ENCODE assay signal across 25 mouse cellular contexts in genomic region chr5:120468830-120469229, GRCm38 (mm10). TPM values are rescaled to one million over a fixed set of nuclear protein-coding genes. Genes with fewer than 3 reads are reported as not detected.
"Had no signal": no experiment of that assay in that cellular context is flagged by ENCODE, and none has a peak within 500 bp of the region (broad histone marks: within the 10 kb centered on the region; RNA-seq: fewer than 3 reads in every experiment).

No protein-coding gene starts in this region.

- H3K27ac ChIP-seq: liver, embryonic 14.5 days; lung, embryonic 15.5 days; macrophage; midbrain, embryonic 13.5 days; midbrain, embryonic 15.5 days; neural tube, embryonic 12.5 days; stomach, embryonic 15.5 days; stomach, postnatal 0 days had no signal

- H3K9ac ChIP-seq: liver, embryonic 14.5 days; lung, embryonic 15.5 days; midbrain, embryonic 13.5 days; midbrain, embryonic 15.5 days; neural tube, embryonic 12.5 days; stomach, embryonic 15.5 days had no signal

- H3K27me3 ChIP-seq: lung, embryonic 15.5 days; midbrain, embryonic 13.5 days; neural tube, embryonic 12.5 days; stomach, embryonic 15.5 days had no signal

- H3K4me2 ChIP-seq: lung, embryonic 15.5 days; midbrain, embryonic 11.5 days; midbrain, embryonic 13.5 days; midbrain, embryonic 15.5 days; neural tube, embryonic 12.5 days; stomach, embryonic 15.5 days had no signal

- H3K4me3 ChIP-seq: lung, embryonic 15.5 days; megakaryocyte, embryonic 14.5 days; midbrain, embryonic 13.5 days; midbrain, embryonic 15.5 days; neural tube, embryonic 12.5 days; stomach, embryonic 15.5 days had no signal

- H3K4me1 ChIP-seq: lung, embryonic 15.5 days; midbrain, embryonic 15.5 days; neural tube, embryonic 12.5 days; stomach, embryonic 15.5 days had no signal

- DNase-seq: lung, adult 2 months; lung, postnatal 14 days; lung, postnatal 36 days; retina, postnatal 1 day; right cerebral cortex, adult 18-20 months; right cerebral cortex, postnatal 25 days; right cerebral cortex, postnatal 4 days; thymus, adult 2 months; thymus, postnatal 36 days had no signal

- ATAC-seq: lung, postnatal 0 days; midbrain, embryonic 13.5 days; midbrain, embryonic 15.5 days had no signal

- H3K9me3 ChIP-seq: lung, embryonic 15.5 days; midbrain, embryonic 13.5 days; midbrain, embryonic 15.5 days; neural tube, embryonic 12.5 days; stomach, embryonic 15.5 days had no signal

- H3K36me3 ChIP-seq: lung, embryonic 15.5 days; midbrain, embryonic 13.5 days; midbrain, embryonic 15.5 days; neural tube, embryonic 12.5 days; stomach, embryonic 15.5 days had no signal

RNA-seq across cellular contexts. Expression of gene Sdsl, which starts 3.8 kb away (rescaled TPM):
- total RNA-seq: monocyte, adult 5-6 weeks; neutrophil, adult 5-6 weeks had no signal
- polyA plus RNA-seq: macrophage had no signal

RNA-seq across cellular contexts. Expression of gene Sds, which starts 7.5 kb away (rescaled TPM):
- total RNA-seq: megakaryocyte progenitor cell, adult 5-6 weeks; midbrain, postnatal 0 days; monocyte, adult 5-6 weeks; neutrophil, adult 5-6 weeks had no signal
- polyA plus RNA-seq: lung, embryonic 15.5 days; lung, postnatal 0 days; macrophage; midbrain, embryonic 11.5 days; midbrain, embryonic 15.5 days; neural tube, embryonic 12.5 days; spleen, adult 2 months; stomach, postnatal 0 days had no signal

RNA-seq across cellular contexts. Expression of gene Lhx5, which starts 37.3 kb away (rescaled TPM):
- total RNA-seq: megakaryocyte progenitor cell, adult 5-6 weeks; monocyte, adult 5-6 weeks; neutrophil, adult 5-6 weeks had no signal
- polyA plus RNA-seq: liver, embryonic 14.5 days; lung, adult 2 months; lung, postnatal 0 days; macrophage; spleen, adult 2 months had no signal
